Mouse (Mus musculus): ENCODE measurements around the gene Thap3.

The Thap3 gene

DNA sequence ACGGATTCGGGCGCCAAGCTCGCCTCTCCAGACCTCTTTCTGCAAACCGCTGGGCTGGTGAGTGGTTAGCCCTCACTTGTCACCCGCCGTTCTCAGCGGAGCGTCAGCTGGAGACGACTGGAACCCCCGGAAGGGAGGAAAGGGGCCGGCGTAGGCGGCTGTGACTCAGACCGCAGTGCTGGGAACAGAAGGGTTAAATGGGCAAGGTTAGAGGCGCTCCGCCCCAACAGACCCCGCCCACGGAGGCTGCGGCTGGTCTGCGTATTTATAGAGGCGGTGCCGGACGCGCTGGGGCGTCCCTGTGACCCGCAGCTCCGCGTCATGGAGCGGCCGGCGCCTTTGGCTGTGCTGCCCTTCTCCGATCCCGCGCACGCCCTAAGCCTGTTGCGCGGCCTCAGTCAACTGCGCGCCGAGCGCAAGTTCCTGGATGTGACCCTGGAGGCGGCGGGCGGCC, 19.9 kb upstream of the Thap3 start, which contains the start of gene Klhl21:
Klhl21 (plus strand) TSS at position 182 of the 454 bp plus-strand sequence.
- DNase-seq: peak; percentile 95 to 96

DNA sequence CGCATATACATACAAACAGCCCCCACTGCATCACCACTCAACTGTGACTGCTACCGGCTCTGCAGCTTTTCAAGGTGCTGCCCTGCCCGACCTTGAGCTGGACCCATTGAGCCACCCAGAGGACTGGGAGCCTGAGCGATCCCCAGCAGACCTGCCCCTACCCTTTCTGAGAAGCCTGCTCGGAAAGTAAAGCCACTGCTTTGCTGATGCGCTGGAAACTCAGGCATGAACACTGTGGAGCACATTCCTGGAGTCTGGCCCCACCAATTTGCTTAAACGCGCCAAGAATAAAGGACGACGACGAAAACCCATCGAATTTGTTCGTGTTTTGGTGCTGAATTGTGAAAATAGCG, 19.3 kb upstream of the Thap3 start:
- peak; percentile 44 to 45 for DNase-seq

DNA sequence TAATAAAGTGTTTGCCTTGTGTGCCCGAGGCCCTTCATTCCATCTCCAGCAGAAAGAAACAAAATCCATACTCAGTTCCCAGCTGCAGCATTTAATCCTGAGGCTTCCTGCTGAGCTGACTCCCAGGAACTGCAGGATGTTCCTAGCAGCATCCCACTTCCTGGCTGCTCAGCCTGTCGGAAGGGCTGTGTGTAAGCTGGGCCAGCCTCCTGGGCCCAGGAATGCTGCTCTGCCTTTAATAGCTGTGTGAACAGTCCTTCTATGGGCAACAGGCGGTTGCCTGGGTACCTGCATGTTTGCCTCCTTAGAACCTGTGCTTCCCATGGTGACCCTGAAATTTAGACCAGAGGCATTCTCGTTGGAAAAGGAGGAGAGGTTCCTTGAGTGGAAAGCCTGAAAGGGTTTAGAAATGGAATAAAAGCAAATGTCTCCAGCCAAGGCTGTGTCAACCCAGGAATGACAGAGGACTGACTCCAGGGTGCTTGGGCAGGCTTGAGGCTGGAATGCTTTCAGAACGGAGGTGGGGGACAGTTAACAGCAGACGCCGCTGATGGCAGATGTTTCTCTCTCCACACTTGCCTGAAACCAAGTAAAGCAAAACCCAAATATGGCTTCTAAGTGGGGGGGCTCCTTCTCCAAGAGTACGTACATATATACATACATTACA, 18.8 kb upstream of the Thap3 start:
- DNase-seq: no peak

DNA sequence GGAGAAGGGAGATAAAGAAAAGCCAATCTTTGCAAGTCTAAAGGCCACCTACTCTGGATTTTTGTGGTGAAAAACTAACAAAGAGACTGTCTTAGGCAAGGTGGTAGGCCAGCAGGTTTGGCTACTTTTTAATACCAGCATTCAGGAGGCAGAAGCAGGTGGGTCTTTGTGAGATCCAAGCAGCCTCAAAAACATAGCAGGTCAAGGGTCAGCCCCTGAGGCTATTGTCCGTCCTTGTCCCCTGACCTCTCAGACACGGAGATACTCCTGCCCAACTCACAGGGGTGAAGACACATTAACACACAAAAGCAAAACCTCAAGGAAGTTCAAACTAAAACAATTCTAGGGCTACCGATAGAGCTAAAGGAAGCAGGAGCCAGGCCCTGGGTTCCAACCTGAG, 18.0 kb upstream of the Thap3 start:
- no peak for DNase-seq

DNA sequence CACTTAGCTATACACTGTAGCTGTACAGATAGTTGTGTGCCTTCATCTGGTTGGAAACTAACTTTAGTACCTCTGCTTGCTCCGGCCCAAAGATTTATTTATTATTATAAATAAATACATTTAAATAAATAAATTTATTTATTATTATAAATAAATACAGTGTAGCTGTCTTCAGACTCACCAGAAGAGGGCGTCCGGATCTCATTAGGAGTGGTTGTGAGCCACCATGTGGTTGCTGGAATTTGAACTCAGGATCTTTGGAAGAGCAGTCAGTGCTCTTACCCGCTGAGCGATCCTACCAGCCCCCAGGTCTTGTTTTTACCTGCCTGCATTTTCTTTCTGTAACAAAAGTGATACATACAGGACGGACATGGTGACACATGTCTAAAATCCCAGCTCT, 17.3 kb upstream of the Thap3 start:
- DNase-seq: peak in 1 of 2 experiments; percentile 39

DNA sequence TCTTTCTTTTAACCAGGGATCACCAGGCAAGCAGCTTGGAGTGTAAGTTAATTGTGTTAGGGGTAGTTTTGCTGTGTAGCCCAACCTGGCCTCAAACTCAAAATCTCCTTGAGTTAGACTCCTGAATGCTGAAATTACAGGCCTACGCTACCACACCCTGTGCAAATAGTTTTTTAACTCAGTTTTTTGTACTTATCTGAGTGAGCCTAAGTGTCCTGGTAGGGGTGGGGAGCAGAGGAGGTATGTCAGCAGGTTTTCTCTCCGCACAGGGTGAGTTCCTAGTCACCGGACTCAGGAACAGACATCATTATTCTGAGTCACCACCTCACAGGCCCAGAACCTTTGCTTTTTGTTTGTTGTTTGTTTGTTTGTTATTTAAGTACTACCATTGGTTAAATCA, 13.3 kb upstream of the Thap3 start:
- DNase-seq: no peak

DNA sequence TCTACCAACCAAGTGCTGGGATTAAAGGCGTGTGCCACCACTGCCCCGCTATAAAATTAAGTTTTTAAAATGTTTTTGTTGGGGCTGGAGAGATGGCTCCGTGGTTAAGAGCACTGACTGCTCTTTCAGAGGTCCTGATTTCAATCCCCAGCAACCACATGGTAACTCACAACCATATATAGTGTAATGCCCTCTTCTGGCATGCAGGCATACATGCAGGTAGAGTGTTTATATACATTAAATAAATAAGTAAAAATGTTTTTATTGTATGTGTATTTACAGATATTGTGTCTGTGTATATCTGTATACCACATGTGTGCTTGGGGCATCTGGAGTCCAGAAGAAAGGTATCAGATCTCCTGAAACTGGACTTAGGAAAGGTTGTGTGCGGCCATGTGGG, 12.5 kb upstream of the Thap3 start:
- DNase-seq: no peak

DNA sequence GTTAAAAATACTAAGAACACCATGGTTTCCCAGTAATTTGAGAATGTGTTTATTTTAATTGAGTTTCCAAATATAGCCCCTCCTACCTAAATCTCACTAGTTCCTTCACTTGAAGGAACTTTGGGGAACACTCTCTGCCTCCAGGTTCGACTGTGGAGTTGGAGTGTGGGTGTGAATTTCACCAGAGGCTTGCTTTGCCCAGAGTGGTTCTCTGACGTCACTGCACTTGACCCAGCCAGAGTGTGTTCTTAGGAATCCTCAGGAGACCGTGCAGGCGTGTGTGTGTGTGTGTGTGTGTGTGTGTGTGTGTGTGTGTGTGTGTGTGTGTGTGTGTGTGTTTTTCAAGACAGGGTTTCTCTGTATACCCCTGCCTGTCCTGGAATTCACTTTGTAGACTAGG, 12.1 kb upstream of the Thap3 start:
- DNase-seq: no peak

DNA sequence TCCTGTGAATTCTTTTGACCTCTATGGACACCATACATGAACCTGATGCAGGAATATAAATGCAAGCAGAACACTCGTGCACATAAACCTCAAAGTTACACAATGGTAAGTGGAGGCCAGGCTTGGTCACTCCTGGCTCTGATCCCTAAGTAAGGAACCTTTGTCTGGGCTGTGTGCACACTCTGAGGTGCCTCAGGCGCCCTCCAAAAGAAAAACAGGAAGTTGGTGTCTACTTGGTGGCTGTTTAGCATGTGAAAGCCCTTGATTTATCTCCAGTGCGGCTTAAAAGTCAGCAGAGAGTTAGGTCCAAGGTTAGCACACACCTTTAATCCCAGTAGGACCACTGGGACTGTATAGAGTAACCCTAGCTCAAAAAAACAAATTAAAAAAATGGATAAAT, 10.7 kb upstream of the Thap3 start:
- no peak for DNase-seq

DNA sequence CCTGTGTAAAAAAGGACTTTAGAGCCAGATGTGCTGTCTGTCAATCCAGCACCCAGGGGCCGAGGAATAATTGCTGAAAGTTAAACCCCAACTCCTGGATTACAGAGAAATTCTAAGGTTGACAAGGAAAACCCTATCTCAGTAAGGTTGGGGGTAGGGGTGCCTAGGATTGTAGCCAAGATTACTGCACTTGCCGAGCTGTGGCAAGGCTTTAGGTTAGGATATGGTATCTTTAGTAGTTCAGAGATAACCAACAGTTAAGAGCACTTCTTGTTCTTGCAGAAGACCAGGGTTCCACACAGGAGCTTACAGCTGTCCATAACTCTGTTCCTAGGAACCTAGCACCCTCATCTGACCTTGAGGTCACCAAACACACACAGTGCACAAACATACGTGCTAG, 8.9 kb upstream of the Thap3 start:
- peak in 1 of 2 experiments; percentile 6 for DNase-seq

DNA sequence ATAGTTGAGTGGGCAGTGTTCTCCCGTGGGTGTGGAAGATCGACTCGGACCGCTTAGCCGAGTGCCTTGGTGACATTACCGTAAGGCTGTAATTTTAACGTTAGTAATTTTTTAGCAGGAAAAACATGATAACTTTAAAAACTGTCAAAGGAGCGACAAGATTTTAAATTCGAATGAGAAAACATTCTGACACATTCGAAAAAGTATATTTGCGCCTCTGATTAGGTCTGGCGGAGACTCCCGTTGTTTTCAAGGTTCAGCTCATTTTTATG, 8.1 kb upstream of the Thap3 start:
- DNase-seq: no peak

DNA sequence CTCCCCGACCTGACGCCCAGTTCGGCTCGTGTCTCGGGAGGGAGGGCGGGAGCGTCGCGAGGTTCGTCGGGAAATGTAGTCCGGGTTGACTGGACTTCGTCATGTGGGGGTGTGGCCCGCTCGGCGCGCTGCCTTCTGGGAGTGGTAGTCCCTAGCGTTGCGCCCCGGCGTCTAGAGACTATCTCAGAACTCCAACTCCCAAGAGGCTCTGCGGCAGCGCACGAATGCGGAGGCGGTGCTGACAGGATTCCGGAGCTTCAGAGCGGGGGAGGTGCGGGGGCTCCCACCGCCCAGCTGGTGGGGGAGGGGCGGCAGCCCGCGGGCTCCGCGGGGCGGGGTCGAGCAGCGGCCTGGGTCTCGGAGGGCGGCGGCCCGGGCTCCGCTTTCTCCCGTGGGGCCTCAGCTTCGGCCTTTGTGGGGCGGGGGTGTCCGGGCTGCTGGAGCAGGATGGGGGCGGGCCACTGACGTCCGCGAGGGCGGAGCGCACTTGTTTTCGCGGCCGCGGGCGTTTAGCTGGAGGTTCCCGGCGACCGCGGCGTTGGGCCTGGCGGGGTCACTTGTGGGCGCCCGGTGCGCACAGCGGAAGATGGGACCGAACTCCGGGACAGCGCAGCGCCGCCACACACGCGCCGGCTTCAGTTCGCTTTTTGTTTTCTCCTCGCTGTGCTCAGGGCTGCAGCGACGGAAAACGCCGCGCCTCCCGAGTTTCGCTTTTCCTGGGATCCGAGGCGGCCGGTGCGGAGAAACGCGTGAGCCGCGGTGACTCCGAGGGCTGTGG, 7.6 kb upstream of the Thap3 start, which contains the start of gene Phf13:
Phf13 (minus strand) TSS at position 86 of the 778 bp plus-strand sequence.
- DNase-seq: peak; percentile 99

DNA sequence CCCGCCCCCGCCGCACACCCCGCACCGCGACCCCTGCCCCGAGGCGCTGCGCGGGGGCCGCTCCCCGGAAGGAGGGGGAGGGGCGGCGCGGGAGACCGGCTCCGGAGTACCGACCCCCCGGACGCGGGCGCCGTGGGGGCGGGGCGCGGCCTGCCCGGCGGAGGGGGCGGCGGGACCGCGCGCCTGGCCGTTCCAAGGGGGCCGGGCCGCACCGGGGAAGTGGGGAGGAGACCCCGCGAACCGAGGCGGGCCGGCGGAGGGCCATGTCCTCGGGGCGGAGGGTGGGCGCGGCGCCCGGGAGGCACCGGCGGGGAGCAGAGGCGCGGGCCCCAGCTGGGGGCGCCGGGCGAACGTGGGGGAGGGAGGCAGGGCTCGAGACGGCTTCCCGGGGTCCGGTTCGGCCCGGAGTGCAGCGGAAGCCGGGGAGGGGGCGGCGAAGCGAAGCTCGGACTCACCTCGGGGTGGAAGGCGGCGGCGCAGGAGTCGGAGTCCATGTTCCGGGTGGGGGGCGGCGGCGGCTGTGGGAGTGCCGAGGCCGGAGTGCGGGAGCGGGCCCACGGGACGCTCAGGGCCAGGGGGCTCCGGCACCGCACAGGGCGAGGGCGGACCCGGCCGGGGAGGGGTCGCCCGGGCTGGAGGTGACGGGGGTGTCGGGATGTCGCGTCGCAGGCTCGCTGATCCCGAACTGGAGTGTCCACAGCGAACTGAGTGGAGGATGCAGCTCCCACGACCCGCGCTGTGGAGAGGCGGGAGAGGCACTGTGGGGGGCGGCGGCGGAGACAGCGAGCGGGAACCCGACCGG, 6.8 kb upstream of the Thap3 start:
- DNase-seq: no peak

DNA sequence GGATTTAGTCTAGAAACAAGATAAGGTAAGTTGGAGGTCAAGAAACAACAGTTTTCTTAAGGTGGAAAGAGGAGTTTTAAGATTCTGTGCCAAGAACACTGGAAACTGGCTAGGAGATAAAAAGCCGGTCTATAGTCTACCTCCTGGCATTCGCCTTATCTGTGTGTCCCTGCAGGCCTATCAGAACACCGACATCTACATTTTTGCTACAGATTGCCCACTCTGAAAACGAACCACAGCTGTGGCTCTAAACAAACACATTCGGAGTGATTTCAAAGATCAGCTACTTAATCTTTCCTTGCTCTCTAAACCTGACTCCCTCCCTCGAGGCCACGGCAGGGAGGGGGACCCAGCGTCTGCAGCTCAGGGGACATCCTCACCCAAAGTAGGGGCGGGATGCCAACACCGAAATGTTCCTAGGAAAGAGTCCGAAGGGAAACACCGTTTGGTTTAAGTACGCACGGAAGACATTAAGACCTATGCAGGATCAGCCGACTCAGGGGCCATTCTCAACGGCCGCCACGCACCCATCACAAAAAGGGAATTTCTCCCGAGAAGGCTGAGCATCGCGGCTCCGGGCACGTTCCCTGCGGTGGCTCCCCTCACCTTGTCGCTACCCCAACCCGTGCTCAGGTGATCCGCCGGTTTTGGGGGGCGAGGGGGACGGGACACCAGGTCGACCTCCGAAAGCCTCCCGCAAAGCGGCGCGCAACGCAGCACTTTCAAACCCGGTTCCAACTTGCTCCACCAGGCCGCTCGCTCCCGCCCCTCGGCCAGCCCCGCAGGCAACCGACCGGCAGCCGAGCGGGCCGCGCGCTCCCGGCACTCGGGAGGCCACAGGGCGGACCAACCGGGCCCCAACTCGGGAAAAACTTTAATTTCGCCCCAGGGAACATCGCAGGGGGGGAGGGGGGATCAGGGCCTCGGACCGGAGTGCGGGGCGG, 5.7 kb upstream of the Thap3 start:
- peak; percentile 47 to 68 for DNase-seq

DNA sequence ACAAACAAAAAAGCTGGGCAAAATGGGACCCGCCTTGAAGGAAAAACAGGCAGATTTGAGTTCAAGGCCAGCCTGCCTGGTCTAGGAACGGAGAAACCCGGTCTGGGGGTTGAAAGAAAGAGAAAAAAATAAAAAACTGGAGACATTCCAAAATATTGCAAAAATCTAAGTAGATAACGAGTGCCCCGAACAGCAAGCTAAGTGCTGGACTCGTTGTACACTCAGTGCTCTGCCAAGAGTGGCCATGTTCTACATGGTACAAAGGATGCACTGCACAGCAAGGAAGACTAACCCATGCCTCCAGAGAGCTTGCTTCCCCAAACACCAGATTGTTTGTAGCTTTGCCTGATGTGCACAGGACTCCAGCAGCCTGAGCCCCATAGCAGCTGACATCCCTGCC, 4.2 kb upstream of the Thap3 start:
- DNase-seq: no peak

DNA sequence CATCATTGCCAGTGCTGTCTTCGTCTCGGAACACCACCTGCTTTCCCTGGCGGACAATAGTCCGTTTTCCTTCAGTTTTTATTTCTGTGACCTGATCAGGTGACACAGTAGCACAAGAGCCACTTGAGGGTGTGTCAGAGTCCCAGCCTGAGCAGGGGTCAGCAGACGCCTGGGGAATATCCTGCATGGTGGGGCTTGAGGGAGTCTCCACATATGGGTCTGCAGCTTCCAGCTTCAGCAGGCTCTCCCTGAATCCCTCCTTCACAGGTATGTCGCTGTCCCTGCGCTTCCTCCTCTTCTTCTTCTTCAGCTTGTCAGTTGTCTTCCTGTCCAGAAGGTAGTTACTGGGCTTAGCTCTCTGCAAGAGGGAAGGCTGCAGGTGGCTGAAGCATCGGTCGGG, 3.3 kb upstream of the Thap3 start:
- no peak for DNase-seq

DNA sequence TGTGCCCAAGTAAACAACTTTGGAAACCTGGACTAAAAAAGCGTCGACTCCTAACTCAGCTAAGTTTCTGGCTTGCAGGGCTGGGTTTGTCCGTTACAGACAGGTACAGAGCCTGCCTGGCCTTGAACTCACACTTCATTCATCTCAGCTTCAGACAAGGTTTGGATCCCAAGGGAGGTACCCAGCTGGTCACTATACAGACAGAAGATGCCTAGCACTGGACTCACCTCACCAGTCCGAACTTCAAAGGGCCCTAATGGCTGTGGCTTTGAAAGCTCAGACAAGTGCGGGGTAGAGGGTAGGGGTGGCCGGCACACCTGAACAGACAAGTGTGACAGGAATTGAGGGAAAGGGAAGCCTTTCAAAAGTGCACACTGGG, 302 bp upstream of the Thap3 start:
- DNase-seq: no peak

DNA sequence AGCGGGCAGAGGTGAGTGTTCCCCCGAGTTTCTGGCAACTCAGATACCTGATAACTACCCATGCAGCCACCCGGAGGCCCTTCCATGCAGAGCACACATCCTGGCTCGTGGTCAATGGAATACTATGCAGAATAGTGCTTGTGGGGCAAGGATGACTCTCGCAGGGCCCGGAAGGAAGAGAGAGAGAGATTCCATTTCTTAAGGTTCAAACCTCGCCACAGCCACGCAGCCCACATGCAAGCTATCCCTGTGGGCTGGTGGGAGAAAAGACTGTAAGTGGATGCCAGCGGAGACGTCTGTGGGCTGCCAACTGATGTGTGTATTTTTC, 819 bp downstream of the Thap3 start:
- DNase-seq: no peak

DNA sequence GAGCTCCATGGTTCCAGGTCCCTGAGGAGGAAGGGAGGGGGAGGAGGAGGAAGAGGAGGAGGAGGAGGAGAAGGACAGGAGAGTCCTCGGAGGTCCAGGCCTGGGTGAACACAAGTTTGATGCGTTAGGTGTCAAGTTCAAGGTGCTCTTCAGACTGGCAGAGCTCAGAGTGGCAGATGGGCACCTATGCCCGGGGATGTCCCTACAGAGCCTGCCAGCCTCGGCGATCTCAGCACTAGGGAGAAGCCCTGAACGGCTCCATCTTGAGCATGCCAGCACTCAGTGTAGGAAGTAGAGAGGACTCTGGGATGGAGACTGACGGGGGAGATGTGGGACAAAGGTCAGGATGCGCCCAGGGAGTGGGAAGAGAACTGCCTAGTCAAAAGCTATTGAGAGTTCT, 2.1 kb downstream of the Thap3 start:
- peak; percentile 48 to 57 for DNase-seq

DNA sequence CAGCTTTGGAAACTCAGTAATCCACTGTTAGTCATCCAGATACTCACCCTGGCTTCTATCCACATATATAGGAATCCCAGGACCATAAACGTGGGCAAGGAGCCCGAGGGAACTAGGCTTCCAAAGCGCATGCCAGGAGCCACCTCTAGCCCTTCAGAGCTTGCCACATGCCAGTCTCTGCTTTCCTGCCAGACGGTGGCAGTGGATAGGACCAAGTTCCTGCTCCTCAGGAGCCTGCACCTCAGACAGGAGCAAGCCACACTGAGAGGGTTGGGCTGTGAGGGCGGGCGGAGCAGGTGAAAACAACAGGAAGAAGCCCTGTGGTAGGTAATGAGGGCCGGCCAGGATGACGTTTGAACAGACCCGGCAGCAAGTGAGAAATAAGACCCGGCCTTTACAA, 2.9 kb downstream of the Thap3 start:
- DNase-seq: peak; percentile 71 to 78

DNA sequence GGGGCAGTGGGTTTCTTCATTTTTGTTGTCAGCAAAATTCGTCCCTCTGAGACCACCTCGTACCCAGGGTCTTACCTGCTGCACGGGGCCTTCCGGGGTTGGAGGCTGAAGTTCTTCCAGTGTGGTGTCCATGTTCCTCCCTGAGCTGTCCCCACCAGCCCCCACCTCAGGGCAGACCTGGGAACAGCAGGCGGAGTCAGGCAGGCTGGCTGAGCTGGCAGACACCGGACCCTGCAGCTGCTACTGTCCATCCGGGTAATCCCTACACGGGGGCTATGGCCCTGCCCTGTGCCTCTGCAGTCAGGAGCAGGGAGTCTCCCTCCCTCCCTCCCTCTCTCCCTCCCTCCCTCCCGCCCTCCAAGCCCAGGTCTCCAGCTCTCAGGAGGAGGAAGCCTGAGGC, 5.2 kb downstream of the Thap3 start:
- DNase-seq: peak in 1 of 2 experiments; percentile 32

DNA sequence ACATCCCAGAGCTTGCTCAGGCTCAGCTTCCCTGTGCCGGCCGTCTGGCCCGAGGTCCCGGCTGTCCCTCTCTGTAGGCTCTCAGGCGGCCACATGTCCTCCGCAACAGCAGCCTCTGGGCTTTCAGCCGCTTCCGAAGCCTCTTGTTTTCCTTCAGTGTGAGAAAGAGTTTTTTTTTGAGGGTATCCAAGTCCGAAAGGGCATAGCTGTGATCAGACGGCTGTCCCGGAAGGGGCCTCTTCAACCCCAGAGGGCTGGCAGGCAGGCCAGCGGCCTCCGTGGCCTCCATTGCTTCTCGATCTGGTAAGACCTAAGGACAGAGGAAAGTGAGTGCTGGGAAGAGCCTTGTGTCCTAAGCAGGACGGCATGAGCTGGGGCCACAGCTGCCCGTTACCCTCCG, 5.8 kb downstream of the Thap3 start:
- DNase-seq: peak in 1 of 2 experiments; percentile 22

DNA sequence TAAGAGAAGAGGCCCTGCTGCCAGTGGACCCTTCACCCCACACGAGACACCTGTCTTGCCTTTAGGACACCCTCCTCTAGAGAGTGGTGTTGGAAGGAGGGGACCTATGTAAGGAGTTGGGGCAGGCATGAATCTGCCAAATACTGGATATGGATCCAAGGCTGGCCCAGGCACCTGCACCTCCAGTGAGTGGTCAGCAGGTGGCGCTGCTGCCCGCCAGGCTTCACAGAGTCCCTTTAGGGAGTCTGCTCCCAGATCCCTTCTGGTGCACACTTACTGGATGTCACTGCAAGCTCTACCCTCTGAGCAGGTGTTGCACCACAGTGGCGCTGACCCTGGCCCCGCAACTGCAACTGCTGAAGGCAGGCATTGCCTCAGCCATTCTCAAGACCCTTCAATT, 7.4 kb downstream of the Thap3 start:
- peak; percentile 88 to 91 for DNase-seq

All from cerebellum, postnatal 25 days (tissue).